ENCODE assay signal across 5 mouse cellular contexts in genomic region chr12:108133181-108133580, GRCm38 (mm10).
"Had no signal": no experiment of that assay in that cellular context is flagged by ENCODE, and none has a peak within 500 bp of the region (broad histone marks: within the 10 kb centered on the region; RNA-seq: fewer than 3 reads in every experiment).

No protein-coding gene starts in this region.

- DNase-seq: liver; lung, adult 18-20 months; lung, postnatal 10 days; lung, postnatal 36 days; midbrain, embryonic 14.5 days had no signal
